ENCODE assay signal across 8 mouse cellular contexts in the genomic region with DNA sequence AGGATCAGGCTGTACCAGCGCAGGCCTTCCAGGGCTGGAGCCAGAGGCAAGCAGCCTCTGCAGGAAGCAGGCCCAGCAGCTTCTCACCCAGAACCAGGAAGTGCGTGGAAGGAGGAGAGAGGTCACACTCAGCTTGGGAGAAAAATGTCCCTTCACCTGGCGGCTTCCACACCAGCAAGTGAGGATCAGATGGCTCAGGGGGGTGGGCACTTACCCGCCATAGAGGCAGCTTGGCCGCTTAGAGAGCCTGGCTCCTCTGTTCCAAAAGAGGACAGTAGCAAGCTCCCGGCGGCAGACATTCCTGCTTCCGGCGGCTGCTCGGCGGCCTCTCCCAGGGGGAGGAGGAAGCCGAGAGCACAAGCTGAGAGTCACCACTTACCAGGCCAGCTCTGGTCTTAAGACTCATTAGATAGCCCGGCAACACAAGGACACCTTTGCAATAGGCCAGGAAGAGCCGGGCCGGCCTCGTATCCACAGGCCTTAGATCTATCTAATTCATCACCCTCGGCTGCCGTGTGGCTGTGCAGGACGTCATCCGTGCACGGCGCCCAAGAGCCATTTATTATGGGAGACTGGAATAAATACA. TPM values are rescaled to one million over a fixed set of nuclear protein-coding genes. Genes with fewer than 3 reads are reported as not detected.
DNase-seq lines count a peak whose midpoint lies in the region; ATAC-seq lines count a peak whose summit lies in the region.

No protein-coding gene starts in this region.

- 7% methylated on average over 20 of the region's 22 CpGs for WGBS in embryonic facial prominence, embryonic 14.5 days
- 7% methylated on average over 22 of the region's 22 CpGs for WGBS in heart, embryonic 16.5 days

- H3K4me2 ChIP-seq in embryonic facial prominence, embryonic 14.5 days (ENCODE audit: low read depth, low read length) = peak overlapping the region; percentile 41
- peak overlapping the region; percentile 62 for H3K4me2 ChIP-seq in heart, embryonic 16.5 days (ENCODE audit: low read depth, low read length)

- peak; percentile 60 for DNase-seq in ES-CJ7 (ENCODE audit: low read depth, low spot score)
- peak; percentile 57 for DNase-seq in adipocyte (ENCODE audit: low spot score)
- DNase-seq in embryonic facial prominence, embryonic 14.5 days (ENCODE audit: low spot score) = peak; percentile 75
- peak; percentile 79 for DNase-seq in kidney, postnatal 14 days
- peak; percentile 76 to 79 for DNase-seq in lung, postnatal 4 days
- peak; percentile 60 for DNase-seq in testis, postnatal 10 days (ENCODE audit: low spot score)
- no peak for DNase-seq in c-Kit-positive CD71-positive TER-119-positive erythroid progenitor cells, embryonic 14.5 days (ENCODE audit: low spot score)

- H3K4me1 ChIP-seq in embryonic facial prominence, embryonic 14.5 days (ENCODE audit: control insufficient read depth, insufficient read depth, low read length) = peaks cover 53% of the 10 kb centered on the region
- H3K4me1 ChIP-seq in heart, embryonic 16.5 days (ENCODE audit: control insufficient read depth, insufficient read depth, low read length) = peaks cover 69% of the 10 kb centered on the region

- peak overlapping the region; percentile 63 for H3K9ac ChIP-seq in embryonic facial prominence, embryonic 14.5 days (ENCODE audit: low read depth, low read length)
- peak overlapping the region; percentile 73 for H3K9ac ChIP-seq in heart, embryonic 16.5 days (ENCODE audit: low read length)

- H3K9me3 ChIP-seq in embryonic facial prominence, embryonic 14.5 days (ENCODE audit: control insufficient read depth, low read length) = no peaks in the 10 kb centered on the region
- no peaks in the 10 kb centered on the region for H3K9me3 ChIP-seq in heart, embryonic 16.5 days (replicated peaks; ENCODE audit: control insufficient read depth, low read length)

- peak; percentile 28; the same call in 1 of the 2 replicates for ATAC-seq in embryonic facial prominence, embryonic 14.5 days (ENCODE audit: low read depth)
- ATAC-seq in heart, embryonic 16.5 days (replicated peaks; ENCODE audit: extremely low read depth, insufficient read depth, low FRiP score) = peak; percentile 38

- H3K27ac ChIP-seq in embryonic facial prominence, embryonic 14.5 days (replicated peaks; ENCODE audit: low read depth, low read length) = peak overlapping the region; percentile 90
- peak overlapping the region; percentile 95 for H3K27ac ChIP-seq in heart, embryonic 16.5 days (ENCODE audit: low read length)

- H3K36me3 ChIP-seq in embryonic facial prominence, embryonic 14.5 days (ENCODE audit: control insufficient read depth, insufficient read depth, low read length) = peaks cover 5% of the 10 kb centered on the region; the same call in 1 of the 2 replicates
- peaks cover 3% of the 10 kb centered on the region for H3K36me3 ChIP-seq in heart, embryonic 16.5 days (ENCODE audit: control insufficient read depth, insufficient read depth)

- no peaks in the 10 kb centered on the region for H3K27me3 ChIP-seq in embryonic facial prominence, embryonic 14.5 days (replicated peaks; ENCODE audit: control insufficient read depth, insufficient read depth, low read length)
- no peaks in the 10 kb centered on the region for H3K27me3 ChIP-seq in heart, embryonic 16.5 days (ENCODE audit: control insufficient read depth, insufficient read depth, low read length)

- peak overlapping the region; percentile 5; the same call in 1 of the 2 replicates for H3K4me3 ChIP-seq in embryonic facial prominence, embryonic 14.5 days (ENCODE audit: low read depth, low read length)
- peak overlapping the region; percentile 37 for H3K4me3 ChIP-seq in heart, embryonic 16.5 days (ENCODE audit: low read length)

RNA-seq across cellular contexts. Expression of a gene that starts 40.9 kb away (rescaled TPM):
- polyA plus RNA-seq in embryonic facial prominence, embryonic 14.5 days (2014; fragmentation: Nextera tagmentation; extraction: Ambion mirVana) = 28.6 and 32.7 TPM in 2 replicates
- 36.0 and 40.2 TPM in 2 replicates for polyA plus RNA-seq in heart, embryonic 16.5 days (2015; fragmentation: Nextera tagmentation; extraction: Ambion mirVana)
